Mouse (Mus musculus): Measurements from ENCODE around the gene Tll2. TPM values are rescaled to one million over a fixed set of nuclear protein-coding genes. Genes with fewer than 3 reads are reported as not detected.
A peak's percentile ranks its signal among the peaks of the same experiment; 100 is the strongest.

Tll2 gene
- polyA plus RNA-seq, 1 experiment from 2014 or later = 0.41 TPM

- Histone ChIP-seq H3K27ac (no peak overlapping the region), H3K9me3 (no peaks in the 10 kb centered on the region), H3K4me1 (no peaks in the 10 kb centered on the region; the same call in 1 of the 2 replicates), H3K27me3 (peaks cover 19% of the 10 kb centered on the region), H3K4me3 (no peak overlapping the region), H3K36me3 (no peaks in the 10 kb centered on the region), H3K4me2 (replicated peaks) (no peak overlapping the region), H3K9ac (no peak overlapping the region)
- ATAC-seq (ENCODE audit: insufficient number of reproducible peaks, insufficient read depth, low FRiP score, low TSS enrichment) = 0 out of 2 replicates have a peak, but pooled peaks have one; percentile 28
- 6% methylated on average over 2 of the region's 2 CpGs for WGBS
Measured at GRCm38 (mm10) chr19:41086700-41087099, 119.9 kb downstream of the Tll2 start.

- no peak for ATAC-seq (ENCODE audit: insufficient number of reproducible peaks, insufficient read depth, low FRiP score, low TSS enrichment)
Measured at GRCm38 (mm10) chr19:41086289-41086688, 120.3 kb downstream of the Tll2 start.

GRCm38 (mm10) chr19:41083646-41084045 is 123.0 kb downstream of the Tll2 start:
- ATAC-seq (ENCODE audit: insufficient number of reproducible peaks, insufficient read depth, low FRiP score, low TSS enrichment) = no peak
- Histone ChIP-seq H3K4me2 (replicated peaks) (no peak overlapping the region), H3K9me3 (no peaks in the 10 kb centered on the region), H3K9ac (no peak overlapping the region), H3K36me3 (no peaks in the 10 kb centered on the region), H3K27ac (no peak overlapping the region), H3K27me3 (peaks cover 13% of the 10 kb centered on the region), H3K4me1 (peaks cover 3% of the 10 kb centered on the region; the same call in 1 of the 2 replicates), H3K4me3 (no peak overlapping the region)
- WGBS = 88% methylated on average over 14 of the region's 14 CpGs

More at GRCm38 (mm10) chr19:41086289-41086688, 120.3 kb downstream of the Tll2 start:
- Histone ChIP-seq H3K27ac (no peak overlapping the region), H3K9ac (no peak overlapping the region), H3K4me2 (replicated peaks) (no peak overlapping the region), H3K27me3 (peaks cover 19% of the 10 kb centered on the region), H3K36me3 (no peaks in the 10 kb centered on the region), H3K4me1 (peaks cover 3% of the 10 kb centered on the region; the same call in 1 of the 2 replicates), H3K9me3 (no peaks in the 10 kb centered on the region), H3K4me3 (no peak overlapping the region)
- 91% methylated on average over 6 of the region's 6 CpGs for WGBS

GRCm38 (mm10) chr19:41081589-41081988 is 125.0 kb downstream of the Tll2 start:
- Histone ChIP-seq H3K36me3 (no peaks in the 10 kb centered on the region), H3K4me1 (peaks cover 3% of the 10 kb centered on the region; the same call in 1 of the 2 replicates), H3K27ac (no peak overlapping the region), H3K9me3 (no peaks in the 10 kb centered on the region), H3K4me2 (replicated peaks) (no peak overlapping the region), H3K9ac (no peak overlapping the region), H3K27me3 (no peaks in the 10 kb centered on the region), H3K4me3 (no peak overlapping the region)
- WGBS = 51% methylated on average over 3 of the region's 3 CpGs
- no peak for ATAC-seq (ENCODE audit: insufficient number of reproducible peaks, insufficient read depth, low FRiP score, low TSS enrichment)

GRCm38 (mm10) chr19:41076906-41077305 is 129.7 kb downstream of the Tll2 start, which contains the start of gene Opalin:
Gene Opalin, minus strand, starts transcription at chr19:41077113.
- H3K27me3 ChIP-seq = no peaks in the 10 kb centered on the region
- H3K27ac ChIP-seq = no peak within 1 kb of the TSS
- peaks cover 3% of the 10 kb centered on the region; the same call in 1 of the 2 replicates for H3K4me1 ChIP-seq
- H3K36me3 ChIP-seq = no peaks in the 10 kb centered on the region
- no peak within 1 kb of the TSS for H3K9ac ChIP-seq
- no peak within 1 kb of the TSS for H3K4me2 ChIP-seq (replicated peaks)
- no peak within 1 kb of the TSS for H3K4me3 ChIP-seq
- no peak for ATAC-seq (ENCODE audit: insufficient number of reproducible peaks, insufficient read depth, low FRiP score, low TSS enrichment)
- H3K9me3 ChIP-seq = no peaks in the 10 kb centered on the region
- 81% methylated on average over 3 of the region's 3 CpGs for WGBS

GRCm38 (mm10) chr19:41073746-41074455 is 132.7 kb downstream of the Tll2 start:
- no peaks in the 10 kb centered on the region for H3K27me3 ChIP-seq
- no peak overlapping the region for H3K4me3 ChIP-seq
- no peaks in the 10 kb centered on the region for H3K4me1 ChIP-seq
- no peaks in the 10 kb centered on the region for H3K9me3 ChIP-seq
- H3K4me2 ChIP-seq (replicated peaks) = no peak overlapping the region
- ATAC-seq (ENCODE audit: insufficient number of reproducible peaks, insufficient read depth, low FRiP score, low TSS enrichment) = no peak
- H3K27ac ChIP-seq = no peak overlapping the region
- 84% methylated on average over 14 of the region's 14 CpGs for WGBS
- H3K36me3 ChIP-seq = no peaks in the 10 kb centered on the region
- H3K9ac ChIP-seq = no peak overlapping the region

GRCm38 (mm10) chr19:41071500-41071899 is 135.1 kb downstream of the Tll2 start:
- 5% methylated on average over 8 of the region's 8 CpGs for WGBS
- no peak for ATAC-seq (ENCODE audit: insufficient number of reproducible peaks, insufficient read depth, low FRiP score, low TSS enrichment)
- H3K9me3 ChIP-seq = no peaks in the 10 kb centered on the region
- H3K4me2 ChIP-seq (replicated peaks) = no peak overlapping the region
- H3K4me3 ChIP-seq = no peak overlapping the region
- H3K27me3 ChIP-seq = no peaks in the 10 kb centered on the region
- H3K4me1 ChIP-seq = no peaks in the 10 kb centered on the region
- no peak overlapping the region for H3K27ac ChIP-seq
- no peaks in the 10 kb centered on the region for H3K36me3 ChIP-seq
- H3K9ac ChIP-seq = no peak overlapping the region

- no peak overlapping the region for H3K27ac ChIP-seq
- no peak overlapping the region for H3K4me2 ChIP-seq (replicated peaks)
- H3K27me3 ChIP-seq = no peaks in the 10 kb centered on the region
- H3K4me3 ChIP-seq = no peak overlapping the region
- H3K36me3 ChIP-seq = no peaks in the 10 kb centered on the region
- H3K9ac ChIP-seq = no peak overlapping the region
- H3K9me3 ChIP-seq = no peaks in the 10 kb centered on the region
- WGBS = 72% methylated on average over 4 of the region's 4 CpGs
- no peaks in the 10 kb centered on the region for H3K4me1 ChIP-seq
- ATAC-seq (ENCODE audit: insufficient number of reproducible peaks, insufficient read depth, low FRiP score, low TSS enrichment) = no peak
Measured at GRCm38 (mm10) chr19:41054702-41055101, 151.9 kb downstream of the Tll2 start.

GRCm38 (mm10) chr19:41053530-41053929 is 153.1 kb downstream of the Tll2 start:
- no peak overlapping the region for H3K9ac ChIP-seq
- no peaks in the 10 kb centered on the region for H3K27me3 ChIP-seq
- no peaks in the 10 kb centered on the region for H3K9me3 ChIP-seq
- no peak for ATAC-seq (ENCODE audit: insufficient number of reproducible peaks, insufficient read depth, low FRiP score, low TSS enrichment)
- no peaks in the 10 kb centered on the region for H3K36me3 ChIP-seq
- no peak overlapping the region for H3K4me3 ChIP-seq
- H3K4me2 ChIP-seq (replicated peaks) = no peak overlapping the region
- WGBS = 33% methylated on average over 10 of the region's 10 CpGs
- no peaks in the 10 kb centered on the region for H3K4me1 ChIP-seq
- no peak overlapping the region for H3K27ac ChIP-seq

- H3K36me3 ChIP-seq = no peaks in the 10 kb centered on the region
- WGBS = 66% methylated on average over 5 of the region's 5 CpGs
- no peak overlapping the region for H3K4me3 ChIP-seq
- H3K4me1 ChIP-seq = no peaks in the 10 kb centered on the region
- H3K9ac ChIP-seq = no peak overlapping the region
- H3K27me3 ChIP-seq = no peaks in the 10 kb centered on the region
- H3K4me2 ChIP-seq (replicated peaks) = no peak overlapping the region
- no peaks in the 10 kb centered on the region for H3K9me3 ChIP-seq
- no peak overlapping the region for H3K27ac ChIP-seq
- no peak for ATAC-seq (ENCODE audit: insufficient number of reproducible peaks, insufficient read depth, low FRiP score, low TSS enrichment)
Measured at GRCm38 (mm10) chr19:41052247-41052646, 154.4 kb downstream of the Tll2 start.

GRCm38 (mm10) chr19:41051714-41052113 is 154.9 kb downstream of the Tll2 start:
- Histone ChIP-seq H3K4me1 (no peaks in the 10 kb centered on the region), H3K4me3 (no peak overlapping the region), H3K27me3 (no peaks in the 10 kb centered on the region), H3K9ac (no peak overlapping the region), H3K4me2 (replicated peaks) (no peak overlapping the region), H3K9me3 (no peaks in the 10 kb centered on the region), H3K36me3 (no peaks in the 10 kb centered on the region), H3K27ac (no peak overlapping the region)
- WGBS = 81% methylated on average over 1 of the region's 1 CpGs
- no peak for ATAC-seq (ENCODE audit: insufficient number of reproducible peaks, insufficient read depth, low FRiP score, low TSS enrichment)

GRCm38 (mm10) chr19:41048187-41048559 is 158.5 kb downstream of the Tll2 start:
- H3K9ac ChIP-seq = no peak overlapping the region
- no peaks in the 10 kb centered on the region for H3K4me1 ChIP-seq
- no peak overlapping the region for H3K4me2 ChIP-seq (replicated peaks)
- no peaks in the 10 kb centered on the region for H3K36me3 ChIP-seq
- ATAC-seq (ENCODE audit: insufficient number of reproducible peaks, insufficient read depth, low FRiP score, low TSS enrichment) = no peak
- 83% methylated on average over 3 of the region's 3 CpGs for WGBS
- H3K27me3 ChIP-seq = no peaks in the 10 kb centered on the region
- no peaks in the 10 kb centered on the region for H3K9me3 ChIP-seq
- H3K27ac ChIP-seq = no peak overlapping the region
- H3K4me3 ChIP-seq = no peak overlapping the region
